Mouse (Mus musculus) liver, adult 2 months (tissue): ENCODE results near the gene Srgap1.

Source experiments
- CTCF ChIP-seq: fragments of 200-500 bp; IDR thresholded peaks from 2 replicates; pipeline ENCODE4 v1.5.1; 2011; ENCODE audit warnings: low read depth, low read length, control low read depth
- POLR2A ChIP-seq: fragments of 200-500 bp; IDR thresholded peaks from 2 replicates; pipeline ENCODE4 v1.6.1; 2011; ENCODE audit warnings: low read length, control low read depth; ENCODE audit not compliant: insufficient read depth; ENCODE audit errors: extremely low read depth

GRCm38 (mm10) chr10:121829800-121830303 is 217.3 kb downstream of the Srgap1 start:
- no peak for TF ChIP-seq CTCF
- no peak for TF ChIP-seq POLR2A
